Mouse (Mus musculus) thymus, postnatal 0 days (tissue): ENCODE data around the gene Snap91. TPM values are rescaled to one million over a fixed set of nuclear protein-coding genes. Genes with fewer than 3 reads are reported as not detected.
A peak's percentile ranks its signal among the peaks of the same experiment; 100 is the strongest.

Source experiments
- DNase-seq: peaks from one replicate; pipeline ENCODE4 v3.0.0-alpha.2; 2015; ENCODE audit warnings: low spot score
- polyA plus RNA-seq: library from polyadenylated mRNA; unstranded; fragments of >200 nt; fragmentation: Nextera tagmentation; extraction: Ambion mirVana; gene quantifications from 2 replicates; pipeline ENCODE4 v1.2.1, GENCODE M21; 2015

Snap91 gene
- polyA plus RNA-seq, 1 experiment from 2014 or later, result 8.5 TPM

DNA sequence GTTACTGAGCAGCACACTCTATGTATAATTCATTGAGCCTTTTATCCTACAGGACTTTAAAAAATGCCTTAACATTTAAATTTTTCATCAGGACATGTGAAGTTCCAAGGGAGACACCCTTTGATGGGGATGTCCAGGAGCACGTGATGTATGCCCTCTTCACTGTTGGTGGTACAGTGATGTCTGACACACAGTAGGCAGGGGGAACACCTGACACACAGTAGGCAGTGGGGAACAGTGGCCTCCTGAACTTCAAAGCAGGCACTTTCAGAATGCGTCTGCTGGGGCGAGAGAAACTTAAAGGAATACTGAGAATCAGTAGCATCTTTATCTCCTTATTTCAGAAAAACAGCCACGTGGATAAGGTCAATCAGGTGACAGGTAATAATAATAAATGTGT is 62.8 kb downstream of the Snap91 start:
- no peak for DNase-seq

GRCm38 (mm10) chr9:86814340-86814739 is 66.1 kb downstream of the Snap91 start:
- DNase-seq, result no peak

DNA sequence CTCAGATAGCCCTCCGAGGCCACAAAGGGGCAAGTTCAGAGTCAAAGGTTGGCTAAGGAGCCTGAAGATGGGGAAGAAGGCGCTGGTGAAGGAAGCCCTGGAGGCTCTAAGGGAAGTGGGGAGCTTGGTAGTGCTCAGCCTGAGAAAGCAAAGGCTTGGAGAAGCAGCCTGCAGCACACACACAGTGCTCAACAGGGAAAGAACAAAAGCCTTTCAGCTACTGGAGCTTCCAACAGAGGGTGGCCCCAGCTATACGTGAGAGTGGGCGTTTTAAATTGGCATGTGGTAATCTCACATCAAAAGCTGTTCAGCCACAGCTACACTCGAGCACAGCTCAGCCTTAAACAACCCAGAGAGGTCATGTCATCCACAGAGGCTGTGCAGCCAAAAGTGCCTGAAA is 67.1 kb downstream of the Snap91 start:
- DNase-seq, result no peak

DNA sequence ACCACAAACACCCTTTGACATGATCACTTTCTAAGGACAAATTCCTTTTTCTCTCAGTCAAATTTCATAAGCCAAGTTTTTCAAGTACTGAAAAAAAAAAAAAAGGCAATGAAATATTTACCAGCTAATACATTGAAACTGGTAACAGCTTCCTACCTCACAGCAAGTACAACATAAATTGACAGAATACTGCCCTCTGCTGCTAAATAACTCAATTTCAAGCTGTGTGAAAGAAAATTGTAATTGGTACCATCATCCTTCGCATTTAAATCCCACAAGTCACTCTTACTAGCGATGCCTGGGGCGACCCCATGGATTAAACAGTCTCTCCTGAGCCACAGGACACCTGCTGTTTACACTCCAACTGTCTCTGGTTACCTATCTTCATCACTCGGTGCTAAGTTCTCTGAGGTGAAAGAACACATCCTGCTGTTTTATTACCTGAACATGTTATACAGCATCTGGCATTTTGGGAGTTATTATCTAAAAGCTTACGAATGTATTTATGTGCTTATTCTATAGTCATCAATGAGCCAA is 69.7 kb downstream of the Snap91 start:
- DNase-seq, result no peak

DNA sequence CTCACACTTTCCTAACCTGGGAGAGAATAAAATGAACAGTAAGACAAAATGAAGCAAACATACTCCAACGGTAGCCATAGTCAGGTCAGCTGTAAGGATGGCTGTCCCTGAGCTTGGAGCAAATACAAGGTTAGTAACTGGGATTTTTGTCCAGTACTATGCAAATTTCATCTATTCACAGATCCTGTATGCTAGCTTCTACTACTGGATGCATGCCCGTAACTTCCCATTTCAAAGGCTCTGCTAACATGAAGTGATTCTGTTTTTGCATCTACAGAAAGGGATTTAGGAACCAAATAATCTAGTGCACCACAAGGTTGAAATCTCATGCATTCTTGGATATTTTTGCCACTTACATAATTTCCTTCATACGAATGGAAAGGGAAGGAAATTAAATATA is 70.2 kb downstream of the Snap91 start:
- DNase-seq, result no peak

DNA sequence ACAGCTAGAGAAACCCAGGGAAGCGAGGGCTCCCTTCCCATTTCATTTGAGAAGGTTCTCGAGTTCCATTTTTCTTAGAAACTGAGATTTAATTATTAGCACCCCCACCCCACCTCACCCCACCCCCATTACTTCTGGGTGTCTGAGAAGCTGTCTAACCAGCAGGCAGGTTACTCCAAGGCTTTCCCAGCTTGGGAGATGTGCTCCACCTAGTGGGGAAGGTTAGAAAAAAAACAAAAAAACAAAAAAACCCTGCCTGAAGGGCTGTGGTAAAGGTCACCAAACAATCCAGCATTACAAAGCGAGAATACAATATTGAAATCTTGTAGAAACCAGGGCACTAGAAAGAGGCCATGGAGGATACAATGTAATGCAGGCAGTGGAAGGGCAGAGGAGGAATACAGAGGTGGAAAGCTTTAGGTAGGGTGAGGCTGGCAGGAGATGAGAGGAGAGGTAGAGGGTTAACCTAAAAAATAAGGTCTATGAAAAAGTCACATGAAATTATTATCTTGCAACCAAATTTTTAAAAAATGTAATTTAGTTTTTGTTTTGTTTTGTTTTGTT is 79.8 kb downstream of the Snap91 start:
- peak; percentile 9 for DNase-seq

DNA sequence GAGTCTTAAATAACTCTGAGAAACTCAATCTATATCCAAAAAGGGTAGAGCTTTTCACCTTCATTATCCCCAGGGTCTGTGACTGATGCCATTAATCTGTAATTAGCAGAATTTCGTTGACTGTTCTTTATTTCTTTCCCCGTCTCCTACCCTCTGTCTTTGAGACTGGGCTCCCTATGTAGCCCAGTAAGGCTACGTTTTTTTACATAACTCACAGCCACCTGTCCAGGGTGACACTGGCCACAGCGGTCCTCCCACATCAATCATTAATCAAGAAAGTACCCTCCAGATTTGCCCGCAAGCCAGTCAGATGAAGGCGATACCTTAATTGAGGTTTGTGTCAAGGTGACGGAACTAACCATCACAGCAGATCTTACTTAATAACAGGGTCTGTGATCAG is 81.4 kb downstream of the Snap91 start:
- DNase-seq, result no peak

GRCm38 (mm10) chr9:86798686-86799085 is 81.8 kb downstream of the Snap91 start:
- DNase-seq, result no peak

DNA sequence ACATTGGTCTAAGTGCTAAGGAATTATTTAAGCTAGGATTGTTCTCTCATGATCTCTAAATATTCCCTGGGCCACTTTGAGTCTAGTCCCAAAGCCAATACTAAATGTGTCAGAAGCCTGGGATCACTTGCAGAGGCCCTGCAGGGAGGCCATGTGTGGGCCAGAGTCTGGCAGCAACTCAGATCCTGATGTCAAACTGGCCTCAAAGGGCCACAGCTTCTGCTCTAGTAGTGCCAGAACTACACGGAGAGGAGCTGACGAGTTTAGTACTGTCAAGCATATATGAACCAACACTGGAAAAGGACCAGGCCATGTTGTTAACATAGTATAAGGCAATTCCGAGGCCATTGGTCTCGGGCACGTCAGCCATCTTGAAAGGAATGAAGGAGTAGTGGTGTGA is 82.3 kb downstream of the Snap91 start:
- DNase-seq, result no peak

GRCm38 (mm10) chr9:86797553-86797952 is 82.9 kb downstream of the Snap91 start:
- DNase-seq, result no peak

GRCm38 (mm10) chr9:86795236-86795635 is 85.2 kb downstream of the Snap91 start:
- DNase-seq, result no peak

- no peak for DNase-seq
Measured at GRCm38 (mm10) chr9:86791927-86792326, 88.5 kb downstream of the Snap91 start.

DNA sequence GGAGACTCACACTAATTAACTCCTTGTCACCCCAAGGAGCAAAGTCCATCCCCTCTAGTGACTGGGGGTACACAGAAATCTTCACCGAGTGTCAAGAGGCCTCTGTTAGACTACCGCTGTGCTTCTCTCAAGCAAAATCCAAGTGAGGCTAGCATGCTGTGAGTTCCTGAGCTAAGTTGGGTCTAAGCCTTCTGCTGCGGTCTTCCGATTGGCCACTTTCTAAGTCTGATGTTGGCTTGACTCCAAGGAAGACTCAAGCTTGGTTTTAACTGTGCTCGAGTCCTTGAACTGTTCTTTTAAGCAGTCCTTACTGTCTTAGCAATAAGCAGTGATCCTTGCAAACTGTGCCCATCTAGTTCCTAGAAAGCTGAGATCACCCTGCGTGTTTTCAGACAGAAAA is 91.3 kb downstream of the Snap91 start:
- DNase-seq, result no peak

- no peak for DNase-seq
Measured at GRCm38 (mm10) chr9:86782836-86783235, 97.6 kb downstream of the Snap91 start.

GRCm38 (mm10) chr9:86781426-86781825 is 99.0 kb downstream of the Snap91 start:
- DNase-seq, result no peak

DNA sequence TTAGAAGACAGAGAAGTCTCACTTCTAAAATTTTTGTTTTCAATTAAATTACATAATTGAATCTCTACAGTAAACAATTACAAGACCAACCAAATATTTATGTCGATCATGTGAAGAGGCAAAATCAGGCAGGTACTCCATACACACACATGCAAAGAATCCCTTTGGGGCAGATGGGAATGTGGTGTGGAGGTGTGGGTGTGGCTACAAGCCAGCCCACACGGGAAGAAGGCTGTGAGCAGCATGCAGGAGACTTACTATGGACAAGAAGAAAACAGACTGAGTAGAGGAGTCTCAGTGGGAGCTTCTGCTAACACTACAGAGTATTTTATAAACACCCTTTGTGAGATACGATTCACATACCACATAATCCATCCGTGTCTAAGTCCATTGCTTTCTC is 102.2 kb downstream of the Snap91 start:
- DNase-seq, result no peak

- no peak for DNase-seq
Measured at GRCm38 (mm10) chr9:86777309-86777708, 103.1 kb downstream of the Snap91 start.

- no peak for DNase-seq
Measured at GRCm38 (mm10) chr9:86775374-86775773, 105.1 kb downstream of the Snap91 start.

GRCm38 (mm10) chr9:86773996-86774395 is 106.5 kb downstream of the Snap91 start:
- DNase-seq, result no peak

GRCm38 (mm10) chr9:86772897-86773296 is 107.6 kb downstream of the Snap91 start:
- DNase-seq, result no peak

DNA sequence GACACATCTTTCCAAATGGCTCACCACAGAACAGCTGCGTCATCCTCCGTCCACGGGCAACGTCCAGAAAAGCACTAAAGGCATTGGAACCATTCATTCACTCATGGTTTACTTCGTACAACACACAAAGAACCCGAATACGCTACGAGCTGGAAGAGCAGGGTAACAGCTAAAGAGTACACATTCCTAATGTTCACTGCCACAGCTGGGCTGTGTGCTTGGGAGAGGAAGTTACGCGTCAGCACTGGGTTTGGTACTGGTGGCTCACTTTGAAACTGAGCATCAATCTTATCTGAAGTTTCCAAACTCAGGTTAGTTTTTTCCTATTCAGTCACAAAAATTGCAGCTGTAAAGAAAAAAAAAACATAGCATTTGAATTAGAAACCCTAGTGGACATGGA is 113.5 kb downstream of the Snap91 start:
- no peak for DNase-seq

DNA sequence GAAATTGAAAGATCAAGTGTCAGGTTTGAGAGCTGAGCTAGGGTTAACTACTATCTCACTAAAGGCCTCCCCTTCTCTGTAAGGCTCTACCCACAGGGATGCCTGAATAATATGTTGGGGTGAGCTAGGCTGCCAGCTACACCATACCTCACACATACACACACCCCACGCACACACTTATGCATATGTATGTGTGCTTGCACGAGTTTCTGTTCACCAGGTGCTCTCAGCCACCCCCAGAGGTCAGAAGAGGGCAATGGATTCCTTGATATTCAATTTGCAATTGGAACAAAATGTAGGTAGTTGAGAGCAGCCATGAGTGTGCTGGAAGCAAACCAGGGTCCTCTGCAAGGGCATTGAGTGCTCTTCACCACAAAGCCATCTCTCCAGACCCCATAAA is 116.5 kb downstream of the Snap91 start:
- DNase-seq, result no peak

DNA sequence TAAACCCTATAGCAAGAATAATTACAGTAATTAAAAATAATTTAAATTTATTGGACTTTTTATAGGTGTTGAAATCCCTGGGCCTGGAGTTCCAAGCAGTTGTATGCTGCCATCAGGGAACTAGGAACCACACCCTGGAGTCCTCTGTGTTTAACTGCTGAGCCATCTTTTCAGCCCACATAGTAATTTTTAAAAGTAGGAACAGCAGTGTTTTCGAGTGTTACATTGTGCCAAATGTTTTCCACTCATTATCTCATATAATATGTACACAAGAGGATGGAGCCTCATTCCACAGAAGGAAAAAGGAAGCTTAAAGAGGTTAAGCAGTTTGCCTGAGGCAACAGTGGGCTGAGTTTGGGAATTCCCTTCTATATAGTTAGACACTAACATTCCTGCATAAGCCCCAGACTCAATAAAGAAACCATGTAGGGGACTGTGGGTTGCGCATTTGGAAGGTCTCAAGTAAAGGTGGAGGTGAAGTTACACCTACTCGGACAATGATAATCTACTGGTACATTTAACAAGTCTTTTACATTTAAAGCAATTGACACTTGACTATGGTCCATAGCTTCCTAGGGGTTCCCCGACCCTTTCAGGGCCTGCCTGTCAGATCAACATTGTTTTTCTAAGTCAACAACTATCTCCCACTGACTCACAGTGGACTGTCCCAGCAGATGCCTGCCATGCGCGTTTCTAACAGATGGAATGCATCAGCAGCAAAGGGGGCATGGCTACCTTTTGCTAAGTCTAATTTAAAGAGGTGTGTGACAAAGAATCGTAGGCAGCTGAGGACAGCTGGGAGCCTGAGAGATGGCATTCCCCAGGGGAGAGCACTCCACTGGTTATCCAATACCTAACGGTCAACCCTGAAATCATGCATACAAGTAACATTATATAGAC is 117.7 kb downstream of the Snap91 start:
- no peak for DNase-seq
